Mouse (Mus musculus) cortical plate, adult 2 months (tissue): Measurements from ENCODE around the gene Rai2.

Source experiments
- CTCF ChIP-seq: fragments of 200-500 bp; IDR thresholded peaks from 2 replicates; pipeline ENCODE4 v1.5.1; 2011; ENCODE audit warnings: mild to moderate bottlenecking, control low read depth, low read length; ENCODE audit not compliant: insufficient read depth; ENCODE audit errors: extremely low read depth
- POLR2A ChIP-seq: fragments of 200-500 bp; IDR thresholded peaks from 2 replicates; pipeline ENCODE4 v1.6.1; 2011; ENCODE audit warnings: mild to moderate bottlenecking, low read length, control low read depth; ENCODE audit not compliant: insufficient read depth; ENCODE audit errors: extremely low read depth

GRCm38 (mm10) chrX:161747337-161747736 lies 30.5 kb downstream of the Rai2 start:
- TF ChIP-seq CTCF, result no peak
- no peak for TF ChIP-seq POLR2A
